Mouse (Mus musculus) embryonic fibroblast, embryonic 13.5 days (primary cell): ENCODE measurements around the gene Ap3b1.

Source experiments
- CTCF ChIP-seq: IDR thresholded peaks from 2 replicates; pipeline ENCODE4 v1.5.1; 2011; ENCODE audit warnings: mild to moderate bottlenecking, control low read depth, low read length, moderate library complexity, borderline replicate concordance; ENCODE audit not compliant: insufficient read depth
- POLR2A ChIP-seq: IDR thresholded peaks from 2 replicates; pipeline ENCODE4 v1.6.1; 2011; ENCODE audit warnings: low read depth, mild to moderate bottlenecking, control low read depth, low read length, moderate library complexity

GRCm38 (mm10) chr13:94480256-94480655, 121.5 kb downstream of the Ap3b1 start:
- TF ChIP-seq CTCF (no peak), POLR2A (no peak)
